Mouse (Mus musculus) cortical plate, adult 2 months (tissue): ENCODE measurements around the gene Pcsk2. TPM values are rescaled to one million over a fixed set of nuclear protein-coding genes. Genes with fewer than 3 reads are reported as not detected.

Experiments used
- H3K27ac ChIP-seq: fragments of 200-500 bp; 2 replicates; pipeline ENCODE4 v1.5.1; 2012; ENCODE audit warnings: low read length, control low read depth, inconsistent platforms; ENCODE audit not compliant: insufficient read depth
- H3K4me1 ChIP-seq: fragments of 200-500 bp; 2 replicates; pipeline ENCODE4 v1.6.1; 2011; ENCODE audit warnings: low read length; ENCODE audit not compliant: control insufficient read depth, insufficient read depth
- H3K4me3 ChIP-seq: fragments of 200-500 bp; 2 replicates; pipeline ENCODE4 v1.5.1; 2011; ENCODE audit warnings: mild to moderate bottlenecking, low read length, control low read depth; ENCODE audit not compliant: insufficient read depth
- CTCF ChIP-seq: fragments of 200-500 bp; IDR thresholded peaks from 2 replicates; pipeline ENCODE4 v1.5.1; 2011; ENCODE audit warnings: mild to moderate bottlenecking, control low read depth, low read length; ENCODE audit not compliant: insufficient read depth; ENCODE audit errors: extremely low read depth
- POLR2A ChIP-seq: fragments of 200-500 bp; IDR thresholded peaks from 2 replicates; pipeline ENCODE4 v1.6.1; 2011; ENCODE audit warnings: mild to moderate bottlenecking, low read length, control low read depth; ENCODE audit not compliant: insufficient read depth; ENCODE audit errors: extremely low read depth
- polyA plus RNA-seq: library from polyadenylated mRNA; depleted of rRNA; stranded (reverse); fragments of >200 nt; gene quantifications from 2 replicates; pipeline ENCODE4 v1.2.3, GENCODE M21; 2012

Pcsk2 gene
- polyA plus RNA-seq, 1 experiment, result 188 TPM

DNA sequence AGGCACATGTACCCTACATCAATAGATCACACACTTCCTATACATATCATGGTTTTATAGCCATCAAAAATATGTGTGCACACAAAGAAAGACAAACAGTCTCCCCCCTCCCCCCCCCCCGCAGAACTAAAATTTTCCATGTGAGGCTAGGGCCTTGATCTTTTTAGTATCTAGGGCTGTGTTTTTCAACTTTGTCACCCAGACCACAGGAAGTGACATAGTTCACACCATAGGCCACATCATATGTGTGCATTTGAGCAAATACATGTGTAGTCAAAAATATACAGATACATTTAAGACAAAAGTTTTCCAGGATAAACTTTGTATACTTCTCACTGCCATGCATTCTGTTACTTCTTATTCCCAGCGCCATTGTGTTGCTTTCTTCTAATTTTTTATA, 293.5 kb downstream of the Pcsk2 start:
- H3K4me1 ChIP-seq, result no peaks in the 10 kb centered on the region
- TF ChIP-seq CTCF (no peak), POLR2A (no peak)
- no peak overlapping the region for H3K4me3 ChIP-seq
- no peak overlapping the region for H3K27ac ChIP-seq

DNA sequence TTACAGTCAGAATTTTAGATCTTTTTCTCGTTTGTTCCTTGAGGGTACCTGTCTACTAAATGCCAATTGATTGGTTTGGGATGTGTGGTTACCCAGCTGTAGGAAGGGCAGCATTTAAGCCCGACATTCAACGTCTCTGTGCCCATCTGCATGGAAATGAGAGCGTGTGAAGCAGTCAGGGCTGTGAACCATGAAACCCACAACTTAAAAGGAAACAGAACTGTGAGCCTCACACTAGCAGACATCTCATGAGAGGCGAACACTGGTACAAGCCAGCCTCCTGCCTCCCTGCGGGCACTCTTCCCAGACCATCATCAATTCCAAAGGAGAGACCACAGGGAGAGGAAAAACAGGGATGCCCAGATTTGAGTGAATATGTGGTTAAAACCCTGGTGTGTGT, 294.9 kb downstream of the Pcsk2 start:
- TF ChIP-seq POLR2A (no peak), CTCF (no peak)
- Histone ChIP-seq H3K27ac (no peak overlapping the region), H3K4me3 (no peak overlapping the region), H3K4me1 (no peaks in the 10 kb centered on the region)

DNA sequence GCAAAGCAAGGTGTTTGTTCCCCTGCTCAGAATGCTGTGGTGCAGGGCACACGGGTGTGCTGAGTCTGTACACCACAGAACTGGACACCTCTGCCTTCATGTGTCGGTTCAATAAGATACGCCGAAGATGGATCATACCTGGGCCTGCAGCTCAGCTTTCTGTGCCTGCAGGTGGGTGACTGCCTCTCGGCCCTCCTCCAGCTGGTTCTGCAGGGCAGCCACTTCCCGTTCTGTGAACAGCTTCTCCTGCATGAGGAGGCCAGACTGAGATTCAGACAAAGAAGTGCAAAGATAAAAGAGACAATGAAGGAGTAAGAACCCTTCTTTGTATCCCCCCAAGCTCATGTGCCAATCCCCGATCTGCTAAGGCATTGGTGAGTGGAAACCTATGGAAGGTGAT, 295.6 kb downstream of the Pcsk2 start:
- no peak overlapping the region for H3K4me3 ChIP-seq
- no peaks in the 10 kb centered on the region for H3K4me1 ChIP-seq
- TF ChIP-seq CTCF (no peak), POLR2A (no peak)
- no peak overlapping the region for H3K27ac ChIP-seq

DNA sequence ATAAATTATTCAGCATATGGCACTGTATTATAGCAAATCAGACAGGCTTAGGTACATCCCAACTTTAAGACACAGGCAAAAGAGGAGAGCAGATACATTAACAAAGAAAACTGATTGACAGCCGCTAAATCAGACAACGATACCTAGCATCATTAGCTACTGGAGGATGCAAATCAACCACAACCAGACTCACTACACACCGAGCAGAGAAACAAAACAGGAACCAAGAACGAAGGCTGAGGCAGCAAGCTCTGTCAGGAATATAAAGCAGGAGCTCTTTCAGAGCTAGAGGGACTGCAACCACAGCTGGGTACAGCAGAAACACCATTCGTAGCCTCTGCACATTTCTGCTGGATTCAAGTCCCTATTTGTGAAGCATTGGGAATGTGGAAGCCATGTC, 298.8 kb downstream of the Pcsk2 start:
- no peak overlapping the region for H3K27ac ChIP-seq
- H3K4me3 ChIP-seq, result no peak overlapping the region
- H3K4me1 ChIP-seq, result no peaks in the 10 kb centered on the region
- TF ChIP-seq POLR2A (no peak), CTCF (no peak)

DNA sequence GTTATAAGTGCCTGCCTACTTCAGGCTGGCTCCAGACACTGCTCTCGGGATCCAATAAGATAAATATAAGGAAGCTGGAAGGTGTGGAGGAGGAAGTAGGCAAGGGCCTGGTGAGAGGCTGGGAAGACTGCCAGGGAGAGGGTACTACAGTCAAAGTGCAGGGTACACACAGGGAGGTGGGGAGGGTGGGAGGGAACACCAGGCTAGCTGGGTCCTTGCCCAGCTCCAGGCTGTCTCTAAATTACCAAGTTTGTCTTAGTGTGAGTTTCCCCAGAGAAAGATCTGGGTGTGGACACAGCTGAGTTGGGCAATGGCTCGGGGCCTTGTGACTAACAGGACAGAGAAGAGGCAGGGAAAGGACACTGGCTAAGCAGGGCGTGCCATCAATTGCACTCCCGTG, 300.8 kb downstream of the Pcsk2 start:
- Histone ChIP-seq H3K4me1 (peaks cover 4% of the 10 kb centered on the region; the same call in 1 of the 2 replicates), H3K4me3 (no peak overlapping the region), H3K27ac (no peak overlapping the region)
- no peak for TF ChIP-seq CTCF
- no peak for TF ChIP-seq POLR2A

DNA sequence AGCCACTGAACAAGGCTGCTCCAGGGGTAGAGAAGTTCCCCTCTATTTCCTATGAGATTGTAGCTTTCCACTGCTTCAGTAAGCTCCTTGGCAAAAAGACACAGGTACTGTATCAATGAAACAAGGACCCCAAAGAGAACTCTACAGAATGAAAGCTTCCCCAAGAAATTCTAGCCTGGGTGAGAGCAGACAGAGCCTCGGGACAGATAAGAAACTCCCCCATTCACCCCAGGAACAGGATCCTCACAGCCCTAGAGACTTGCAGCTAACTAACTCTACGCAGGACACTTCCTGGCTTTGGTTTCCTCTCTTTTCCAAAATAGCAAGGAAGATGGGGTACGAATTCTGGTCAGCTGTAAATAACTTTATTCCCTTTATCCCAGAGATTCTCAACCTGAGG, 301.3 kb downstream of the Pcsk2 start:
- Histone ChIP-seq H3K4me3 (no peak overlapping the region), H3K4me1 (peaks cover 4% of the 10 kb centered on the region; the same call in 1 of the 2 replicates), H3K27ac (no peak overlapping the region)
- TF ChIP-seq POLR2A, result no peak
- TF ChIP-seq CTCF, result no peak

DNA sequence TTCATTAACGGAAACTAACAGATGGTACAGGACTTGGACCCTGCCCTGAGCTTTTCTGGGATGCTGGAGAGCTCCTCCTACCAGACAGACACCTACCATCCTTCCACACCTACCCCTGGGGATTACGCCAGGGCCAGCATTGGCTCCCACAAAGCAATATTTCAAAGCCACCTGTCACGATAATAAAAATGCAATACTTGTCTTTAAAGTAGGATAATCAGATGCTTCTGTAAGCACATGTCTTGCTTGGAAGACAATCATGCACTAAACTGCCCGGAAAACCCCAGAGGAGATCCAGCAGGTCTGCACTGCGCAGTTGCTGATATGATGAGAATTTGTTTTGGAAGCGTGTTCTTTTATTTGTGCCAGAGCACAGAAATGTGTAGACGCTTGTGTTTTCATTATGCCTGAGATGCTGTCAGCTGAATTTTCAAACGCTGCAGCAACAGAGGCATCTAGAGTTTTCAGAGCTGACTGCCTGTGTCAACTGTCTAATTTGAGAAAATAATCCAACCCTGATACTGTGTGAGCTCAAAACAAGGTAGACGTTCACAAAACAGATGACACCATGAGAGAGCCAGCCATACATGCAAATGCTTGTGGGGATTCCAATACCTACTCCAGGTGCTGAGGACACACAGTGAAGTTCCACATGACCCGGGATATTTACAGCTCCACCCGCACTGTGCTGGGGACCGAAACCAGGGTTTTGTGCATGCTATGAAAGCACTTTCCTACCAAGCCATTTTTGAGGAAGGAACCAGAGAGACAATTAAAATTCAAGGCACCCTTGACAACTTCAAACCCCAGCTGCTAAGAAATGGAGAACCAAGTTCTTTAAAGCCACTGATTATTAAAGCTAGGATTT, 305.6 kb downstream of the Pcsk2 start:
- Histone ChIP-seq H3K4me3 (no peak overlapping the region), H3K4me1 (peaks cover 4% of the 10 kb centered on the region; the same call in 1 of the 2 replicates), H3K27ac (no peak overlapping the region)
- no peak for TF ChIP-seq CTCF

DNA sequence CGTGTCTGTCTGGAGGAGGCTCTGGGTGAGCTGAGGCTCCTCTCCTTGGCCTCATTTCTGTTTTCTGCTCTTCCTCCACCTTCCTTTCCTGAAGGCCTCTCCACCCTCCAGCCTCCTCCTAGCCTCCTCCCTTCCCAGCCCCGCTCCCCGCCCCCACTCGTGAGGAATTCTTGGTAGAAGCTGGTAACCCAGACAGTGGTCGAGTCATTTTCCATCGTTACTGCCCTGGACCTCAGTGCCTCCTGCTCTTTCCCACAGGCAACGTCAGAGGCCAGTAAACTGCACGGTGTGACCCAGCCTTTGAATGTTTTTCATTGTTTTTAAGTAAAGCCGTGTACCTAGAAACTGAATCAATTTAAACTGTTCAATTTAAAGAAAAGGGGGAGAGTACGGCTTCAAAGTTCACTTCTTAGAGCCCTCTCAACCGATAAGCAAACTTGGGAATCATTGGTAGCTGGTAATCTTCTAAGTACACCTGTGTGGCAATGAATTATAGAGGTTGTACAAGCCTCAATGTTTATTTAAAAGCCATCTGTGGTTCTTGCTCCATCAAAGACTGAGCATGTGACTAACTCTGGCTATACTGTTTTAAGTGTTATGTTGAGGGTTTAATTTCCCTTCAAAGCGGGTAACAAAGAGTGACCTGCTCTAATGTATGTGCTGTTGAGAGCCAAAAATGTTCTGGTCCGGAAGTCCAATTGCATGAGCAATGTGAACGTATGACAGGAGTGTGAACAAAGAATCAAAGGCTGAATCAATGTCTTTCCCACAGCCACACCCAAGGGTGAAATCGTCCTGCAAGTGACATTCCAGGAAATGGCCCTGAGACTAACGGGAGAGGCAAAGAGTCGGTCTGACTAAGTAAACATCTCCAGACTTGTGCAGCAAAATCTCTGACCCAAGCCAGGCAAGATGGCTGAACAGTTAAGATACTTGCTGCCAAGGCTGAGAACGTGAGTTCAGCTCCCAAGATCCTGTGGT, 306.6 kb downstream of the Pcsk2 start:
- no peak for TF ChIP-seq POLR2A
- no peak for TF ChIP-seq CTCF
- H3K4me1 ChIP-seq, result peaks cover 4% of the 10 kb centered on the region; the same call in 1 of the 2 replicates
- no peak overlapping the region for H3K27ac ChIP-seq
- no peak overlapping the region for H3K4me3 ChIP-seq

DNA sequence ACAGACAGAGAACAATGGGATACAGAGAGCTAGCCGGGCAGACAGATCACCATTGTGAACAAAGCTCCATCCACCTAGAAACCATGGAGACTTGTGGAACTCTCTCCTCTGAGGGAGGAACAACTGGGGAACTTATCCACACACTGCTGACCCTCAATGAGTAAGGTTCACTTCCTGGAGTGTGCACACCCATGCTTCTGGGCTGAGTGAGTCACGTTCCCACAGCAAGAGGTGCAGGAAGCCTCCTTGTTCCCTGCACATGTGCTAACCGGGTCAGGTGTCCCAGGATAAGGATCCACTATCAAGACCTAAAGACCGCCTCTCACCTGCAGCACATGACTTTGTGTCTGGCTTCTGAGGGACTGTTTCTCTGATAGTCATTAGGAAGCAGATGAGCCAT, 307.5 kb downstream of the Pcsk2 start:
- no peak overlapping the region for H3K4me3 ChIP-seq
- H3K27ac ChIP-seq, result no peak overlapping the region
- peaks cover 4% of the 10 kb centered on the region; the same call in 1 of the 2 replicates for H3K4me1 ChIP-seq
- TF ChIP-seq POLR2A (no peak), CTCF (no peak)

DNA sequence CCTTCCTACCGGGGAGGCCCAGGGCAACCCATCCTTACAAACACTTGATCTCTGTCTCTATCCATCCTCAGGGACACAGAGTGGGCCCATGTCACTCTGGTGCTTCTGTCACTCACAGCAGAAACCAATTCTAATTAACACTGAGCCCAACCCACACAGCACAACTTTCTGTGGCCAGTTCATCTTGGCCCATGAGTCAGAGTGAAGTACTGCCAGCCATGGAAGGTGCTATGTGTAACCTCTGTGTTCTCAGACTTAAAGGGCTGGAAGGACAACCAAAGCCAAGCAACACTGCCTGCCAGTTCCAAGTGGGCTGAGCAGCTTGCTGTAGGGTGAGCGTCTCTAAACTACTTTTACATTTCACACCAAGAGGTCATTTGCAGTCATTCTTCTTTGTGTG, 313.2 kb downstream of the Pcsk2 start:
- Histone ChIP-seq H3K4me3 (no peak overlapping the region), H3K4me1 (no peaks in the 10 kb centered on the region), H3K27ac (no peak overlapping the region)
- TF ChIP-seq POLR2A (no peak), CTCF (no peak)
